Mouse (Mus musculus): ENCODE measurements at regions not wholly inside any gene's neighbourhood (a gene's known extent, or its start where the extent isn't known, plus 50 kb on each side); places are given as distances from the start of the nearest gene placed in this dataset.
"Not testable (repeated sequence)": the region's sequence is repeated elsewhere in the genome, so short reads cannot be mapped to it uniquely, and the experiment has no call there.

GRCm38 (mm10) chr13:103623810-103624209, 150.6 kb downstream of the Srek1 start:
- Histone ChIP-seq H3K4me3 (replicated peaks; ENCODE audit: extremely low read depth, low read depth, low read length) (no peak overlapping the region), H3K4me1 (ENCODE audit: control insufficient read depth, insufficient read depth, low read length) (no peaks in the 10 kb centered on the region)
- DNase-seq = no peak
- TF ChIP-seq POLR2A (IDR thresholded peaks at IDR 0.05; ENCODE audit: borderline replicate concordance, extremely low read depth, low read depth, low read length) (no peak), CTCF (IDR thresholded peaks at IDR 0.05; ENCODE audit: insufficient read depth, low read length) (no peak)
- 55% methylated on average over 2 of the region's 2 CpGs for WGBS

GRCm38 (mm10) chr13:103623319-103623718, 151.1 kb downstream of the Srek1 start:
- TF ChIP-seq CTCF (IDR thresholded peaks at IDR 0.05; ENCODE audit: insufficient read depth, low read length) = no peak
- no peaks in the 10 kb centered on the region for H3K4me1 ChIP-seq (ENCODE audit: control insufficient read depth, insufficient read depth, low read length)
- H3K4me3 ChIP-seq (replicated peaks; ENCODE audit: extremely low read depth, low read depth, low read length) = no peak overlapping the region
- no peak for DNase-seq
- WGBS = 72% methylated on average over 6 of the region's 6 CpGs

GRCm38 (mm10) chr13:103622324-103622723, 152.1 kb downstream of the Srek1 start:
- Histone ChIP-seq H3K4me1 (ENCODE audit: control insufficient read depth, insufficient read depth, low read length) (no peaks in the 10 kb centered on the region), H3K4me3 (replicated peaks; ENCODE audit: extremely low read depth, low read depth, low read length) (no peak overlapping the region)
- 36% methylated on average over 5 of the region's 5 CpGs for WGBS
- TF ChIP-seq POLR2A (IDR thresholded peaks at IDR 0.05; ENCODE audit: borderline replicate concordance, extremely low read depth, low read depth, low read length) (no peak), CTCF (IDR thresholded peaks at IDR 0.05; ENCODE audit: insufficient read depth, low read length) (no peak)
- no peak for DNase-seq

GRCm38 (mm10) chr13:103620958-103621357, 153.4 kb downstream of the Srek1 start:
- WGBS = 90% methylated on average over 5 of the region's 5 CpGs
- not testable (repeated sequence) for H3K4me1 ChIP-seq (ENCODE audit: control insufficient read depth, insufficient read depth, low read length); DNase-seq; H3K4me3 ChIP-seq (replicated peaks; ENCODE audit: extremely low read depth, low read depth, low read length)

- TF ChIP-seq POLR2A (IDR thresholded peaks at IDR 0.05; ENCODE audit: borderline replicate concordance, extremely low read depth, low read depth, low read length) = no peak
- DNase-seq = no peak
- WGBS = 80% methylated on average over 10 of the region's 10 CpGs
Measured at GRCm38 (mm10) chr13:103613333-103613725, 161.1 kb downstream of the Srek1 start.

GRCm38 (mm10) chr13:103612720-103613332, 161.6 kb downstream of the Srek1 start:
- DNase-seq = no peak
- Histone ChIP-seq H3K4me3 (replicated peaks; ENCODE audit: extremely low read depth, low read depth, low read length) (no peak overlapping the region), H3K4me1 (ENCODE audit: control insufficient read depth, insufficient read depth, low read length) (no peaks in the 10 kb centered on the region)
- TF ChIP-seq POLR2A (IDR thresholded peaks at IDR 0.05; ENCODE audit: borderline replicate concordance, extremely low read depth, low read depth, low read length) = no peak
- 52% methylated on average over 11 of the region's 11 CpGs for WGBS

More at GRCm38 (mm10) chr13:103613333-103613725, 161.1 kb downstream of the Srek1 start:
- no peak overlapping the region for H3K4me3 ChIP-seq (replicated peaks; ENCODE audit: extremely low read depth, low read depth, low read length)
- no peaks in the 10 kb centered on the region for H3K4me1 ChIP-seq (ENCODE audit: control insufficient read depth, insufficient read depth, low read length)

- DNase-seq = no peak
- WGBS = 80% methylated on average over 5 of the region's 5 CpGs
- Histone ChIP-seq H3K4me1 (ENCODE audit: control insufficient read depth, insufficient read depth, low read length) (no peaks in the 10 kb centered on the region), H3K4me3 (replicated peaks; ENCODE audit: extremely low read depth, low read depth, low read length) (no peak overlapping the region)
- TF ChIP-seq CTCF (IDR thresholded peaks at IDR 0.05; ENCODE audit: insufficient read depth, low read length) = no peak
- no peak for TF ChIP-seq POLR2A (IDR thresholded peaks at IDR 0.05; ENCODE audit: borderline replicate concordance, extremely low read depth, low read depth, low read length)
Measured at GRCm38 (mm10) chr13:103602302-103602701, 172.1 kb downstream of the Srek1 start.

- Histone ChIP-seq H3K4me1 (ENCODE audit: control insufficient read depth, insufficient read depth, low read length) (no peaks in the 10 kb centered on the region), H3K4me3 (replicated peaks; ENCODE audit: extremely low read depth, low read depth, low read length) (no peak overlapping the region)
- DNase-seq = no peak
- TF ChIP-seq CTCF (IDR thresholded peaks at IDR 0.05; ENCODE audit: insufficient read depth, low read length) (no peak), POLR2A (IDR thresholded peaks at IDR 0.05; ENCODE audit: borderline replicate concordance, extremely low read depth, low read depth, low read length) (no peak)
- WGBS = 83% methylated on average over 16 of the region's 16 CpGs
Measured at GRCm38 (mm10) chr13:103592371-103592770, 182.0 kb downstream of the Srek1 start.

- TF ChIP-seq CTCF (IDR thresholded peaks at IDR 0.05; ENCODE audit: insufficient read depth, low read length) (no peak), POLR2A (IDR thresholded peaks at IDR 0.05; ENCODE audit: borderline replicate concordance, extremely low read depth, low read depth, low read length) (no peak)
- whole genome bisulfite sequencing = 88% methylated on average over 6 of the region's 6 CpGs
- Histone ChIP-seq H3K4me3 (replicated peaks; ENCODE audit: extremely low read depth, low read depth, low read length) (no peak overlapping the region), H3K4me1 (ENCODE audit: control insufficient read depth, insufficient read depth, low read length) (no peaks in the 10 kb centered on the region)
- no peak for DNase-seq
Measured at GRCm38 (mm10) chr13:103591874-103592273, 182.5 kb downstream of the Srek1 start.

GRCm38 (mm10) chr13:103591381-103591780, 183.0 kb downstream of the Srek1 start:
- 47% methylated on average over 7 of the region's 7 CpGs for WGBS
- not testable (repeated sequence) for H3K4me3 ChIP-seq (replicated peaks; ENCODE audit: extremely low read depth, low read depth, low read length); H3K4me1 ChIP-seq (ENCODE audit: control insufficient read depth, insufficient read depth, low read length); DNase-seq

GRCm38 (mm10) chr13:103589646-103590045, 184.8 kb downstream of the Srek1 start:
- no peaks in the 10 kb centered on the region for H3K4me1 ChIP-seq (ENCODE audit: control insufficient read depth, insufficient read depth, low read length)
- no peak for DNase-seq
- WGBS = 82% methylated on average over 5 of the region's 5 CpGs
- TF ChIP-seq CTCF (IDR thresholded peaks at IDR 0.05; ENCODE audit: insufficient read depth, low read length) (no peak), POLR2A (IDR thresholded peaks at IDR 0.05; ENCODE audit: borderline replicate concordance, extremely low read depth, low read depth, low read length) (no peak)
- no peak overlapping the region for H3K4me3 ChIP-seq (replicated peaks; ENCODE audit: extremely low read depth, low read depth, low read length)

Measured in lung, adult 2 months (tissue).